Mouse (Mus musculus): Measurements from ENCODE around the gene Slx.
"Not testable (repeated sequence)": the region's sequence is repeated elsewhere in the genome, so short reads cannot be mapped to it uniquely, and the experiment has no call there.

Slx gene

GRCm38 (mm10) chrX:26545465-26545864 lies at the start of gene Slx:
Slx (minus strand) TSS chrX:26545565.
- not testable (repeated sequence) for DNase-seq

All from lung, postnatal 10 days (tissue).